Mouse (Mus musculus): ENCODE measurements around the gene Padi3.

DNA sequence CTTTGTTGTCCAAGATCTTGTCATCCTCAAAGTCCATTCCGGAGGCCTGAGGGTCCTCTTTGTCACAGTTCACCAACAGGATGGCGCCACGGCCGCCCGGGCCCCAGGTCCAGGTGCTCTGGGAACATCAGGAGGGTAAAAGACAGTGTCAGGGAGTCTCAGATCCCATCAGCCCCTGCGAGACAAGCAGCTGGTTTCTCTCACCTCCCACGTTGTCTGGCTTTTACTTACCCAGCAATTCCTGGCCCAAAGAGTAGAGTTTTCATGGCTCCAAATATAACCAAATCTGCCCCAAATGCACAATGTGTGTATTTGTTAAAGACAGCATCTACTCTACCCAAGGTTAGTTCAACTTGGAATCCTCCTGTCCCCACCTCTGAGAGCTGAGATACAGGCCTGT, 48.8 kb downstream of the Padi3 start:
- no peak for TF ChIP-seq CTCF (IDR thresholded peaks at IDR 0.05; ENCODE audit: low read depth)
- TF ChIP-seq EP300 (IDR thresholded peaks at IDR 0.05; ENCODE audit: low read depth), result no peak
